Mouse (Mus musculus): ENCODE results near the gene Arhgef11.

- no peak for TF ChIP-seq CTCF (IDR thresholded peaks at IDR 0.05; ENCODE audit: insufficient read depth, low read length)
- no peak for TF ChIP-seq POLR2A (IDR thresholded peaks at IDR 0.05; ENCODE audit: borderline replicate concordance, extremely low read depth, low read depth, low read length)
Observed at GRCm38 (mm10) chr3:87768431-87768830, 151.1 kb downstream of the Arhgef11 start.
